Mouse (Mus musculus) bone marrow macrophage, adult 2 months (primary cell): ENCODE measurements around the gene Ankrd34a. TPM values are rescaled to one million over a fixed set of nuclear protein-coding genes. Genes with fewer than 3 reads are reported as not detected.

Source experiments
- H3K27ac ChIP-seq: 2 replicates; pipeline ENCODE4 v1.5.1; 2012; ENCODE audit warnings: low read depth, low read length; ENCODE audit not compliant: insufficient read depth
- H3K4me1 ChIP-seq: 2 replicates; pipeline ENCODE4 v1.6.1; 2012; ENCODE audit warnings: low read length; ENCODE audit not compliant: control insufficient read depth, insufficient read depth
- H3K4me3 ChIP-seq: 2 replicates; pipeline ENCODE4 v1.5.1; 2012; ENCODE audit warnings: mild to moderate bottlenecking, low read length, moderate library complexity; ENCODE audit not compliant: insufficient read depth
- CTCF ChIP-seq: IDR thresholded peaks from 2 replicates; pipeline ENCODE4 v1.5.1; 2012; ENCODE audit warnings: low read depth, mild to moderate bottlenecking, low read length, moderate library complexity
- POLR2A ChIP-seq: IDR thresholded peaks from 2 replicates; pipeline ENCODE4 v1.6.1; 2012; ENCODE audit warnings: mild to moderate bottlenecking, low read depth, low read length, borderline replicate concordance
- polyA plus RNA-seq: library from polyadenylated mRNA; stranded (reverse); fragments of >200 nt; gene quantifications from 2 replicates; pipeline ENCODE4 v1.2.4, GENCODE M21; 2012; ENCODE audit not compliant: missing spikeins, insufficient read depth, insufficient read length

The Ankrd34a gene
- polyA plus RNA-seq, 1 experiment, result 0.28 TPM

- Histone ChIP-seq H3K4me3 (0 out of 2 replicates have a peak overlapping the region, but pooled peaks have one; percentile 6), H3K27ac (no peak overlapping the region), H3K4me1 (peaks cover 22% of the 10 kb centered on the region)
- TF ChIP-seq POLR2A, result no peak
Observed at GRCm38 (mm10) chr3:96555999-96556614, 40.3 kb upstream of the Ankrd34a start.

- Histone ChIP-seq H3K27ac (peak overlapping the region; percentile 96), H3K4me3 (peak overlapping the region; percentile 69), H3K4me1 (peaks cover 17% of the 10 kb centered on the region)
- TF ChIP-seq CTCF (no peak), POLR2A (no peak)
Observed at GRCm38 (mm10) chr3:96556651-96557635, 39.5 kb upstream of the Ankrd34a start.

- H3K27ac ChIP-seq, result peak within 1 kb of the TSS; percentile 100
- TF ChIP-seq POLR2A (peak; percentile 98), CTCF (no peak)
- peak within 1 kb of the TSS; percentile 85 for H3K4me3 ChIP-seq
- peaks cover 16% of the 10 kb centered on the region for H3K4me1 ChIP-seq
Observed at GRCm38 (mm10) chr3:96557694-96558093, 38.7 kb upstream of the Ankrd34a start, which contains the start of gene Txnip. Gene Txnip (plus strand): TSS chr3:96557957.

GRCm38 (mm10) chr3:96558159-96558558, 38.3 kb upstream of the Ankrd34a start:
- Histone ChIP-seq H3K4me1 (peaks cover 16% of the 10 kb centered on the region), H3K4me3 (peak overlapping the region; percentile 85), H3K27ac (peak overlapping the region; percentile 100)
- no peak for TF ChIP-seq CTCF
- no peak for TF ChIP-seq POLR2A

- TF ChIP-seq POLR2A, result no peak
- no peak for TF ChIP-seq CTCF
- H3K4me3 ChIP-seq, result peak overlapping the region; percentile 85
- H3K4me1 ChIP-seq, result peaks cover 17% of the 10 kb centered on the region
- H3K27ac ChIP-seq, result peak overlapping the region; percentile 100
Observed at GRCm38 (mm10) chr3:96558668-96559196, 37.7 kb upstream of the Ankrd34a start.

- Histone ChIP-seq H3K4me1 (peaks cover 19% of the 10 kb centered on the region), H3K4me3 (peak overlapping the region; percentile 85)
Observed at GRCm38 (mm10) chr3:96559398-96559910, 37.0 kb upstream of the Ankrd34a start.

GRCm38 (mm10) chr3:96559911-96560850, 36.3 kb upstream of the Ankrd34a start:
- H3K4me1 ChIP-seq, result peaks cover 21% of the 10 kb centered on the region
- TF ChIP-seq POLR2A, result no peak
- TF ChIP-seq CTCF, result no peak
- peak overlapping the region; percentile 100 for H3K27ac ChIP-seq

More at GRCm38 (mm10) chr3:96559398-96559910, 37.0 kb upstream of the Ankrd34a start:
- TF ChIP-seq CTCF, result no peak
- no peak for TF ChIP-seq POLR2A
- peak overlapping the region; percentile 100 for H3K27ac ChIP-seq

GRCm38 (mm10) chr3:96560881-96561668, 35.4 kb upstream of the Ankrd34a start:
- peaks cover 30% of the 10 kb centered on the region for H3K4me1 ChIP-seq
- peak overlapping the region; percentile 85 for H3K4me3 ChIP-seq
- no peak for TF ChIP-seq CTCF
- no peak for TF ChIP-seq POLR2A
- H3K27ac ChIP-seq, result peak overlapping the region; percentile 100

More at GRCm38 (mm10) chr3:96559911-96560850, 36.3 kb upstream of the Ankrd34a start:
- H3K4me3 ChIP-seq, result peak overlapping the region; percentile 85
